Mouse (Mus musculus): ENCODE measurements at regions not wholly inside any gene's neighbourhood (a gene's known extent, or its start where the extent isn't known, plus 50 kb on each side); places are given as distances from the start of the nearest gene placed in this dataset.

DNA sequence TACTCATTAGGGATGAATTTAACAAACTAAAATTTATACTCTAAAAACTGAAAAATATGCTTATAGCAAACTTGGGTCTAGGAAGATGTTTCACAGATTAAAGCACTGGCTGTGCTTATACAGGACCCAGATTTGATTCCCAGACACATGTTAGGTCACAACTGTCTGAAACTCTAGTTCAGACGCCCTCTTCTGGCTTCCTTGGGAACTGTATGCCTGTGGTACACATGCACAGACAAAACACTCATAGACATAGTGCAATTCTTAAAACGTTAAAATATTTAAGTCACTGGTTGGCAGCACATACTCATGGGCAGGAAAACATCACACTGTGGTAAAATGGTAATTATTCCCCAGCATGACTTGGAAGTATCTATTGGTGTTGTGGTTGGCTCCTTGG is 63.8 kb upstream of the Ercc6l2 start:
- 56% methylated on average over 2 of the region's 2 CpGs for WGBS
- Histone ChIP-seq H3K27ac (ENCODE audit: insufficient read depth, low read depth, low read length) (no peak overlapping the region), H3K36me3 (ENCODE audit: control insufficient read depth, insufficient read depth, low read length) (no peaks in the 10 kb centered on the region), H3K4me3 (ENCODE audit: low read depth, low read length) (no peak overlapping the region), H3K27me3 (ENCODE audit: control insufficient read depth, insufficient read depth, low read length) (no peaks in the 10 kb centered on the region; the same call in 1 of the 2 replicates), H3K4me1 (ENCODE audit: control insufficient read depth, insufficient read depth, insufficient read length, low read length) (no peaks in the 10 kb centered on the region)
- TF ChIP-seq POLR2A (IDR thresholded peaks at IDR 0.05; ENCODE audit: low read depth, low read length): no peak
- no peak for TF ChIP-seq CTCF (IDR thresholded peaks at IDR 0.05; ENCODE audit: extremely low read depth, insufficient read length, insufficient replicate concordance, low read depth, low read length)

- Histone ChIP-seq H3K36me3 (ENCODE audit: control insufficient read depth, insufficient read depth, low read length) (no peaks in the 10 kb centered on the region), H3K4me3 (ENCODE audit: low read depth, low read length) (no peak overlapping the region), H3K27ac (ENCODE audit: insufficient read depth, low read depth, low read length) (no peak overlapping the region), H3K27me3 (ENCODE audit: control insufficient read depth, insufficient read depth, low read length) (no peaks in the 10 kb centered on the region), H3K4me1 (ENCODE audit: control insufficient read depth, insufficient read depth, insufficient read length, low read length) (no peaks in the 10 kb centered on the region)
- TF ChIP-seq CTCF (IDR thresholded peaks at IDR 0.05; ENCODE audit: extremely low read depth, insufficient read length, insufficient replicate concordance, low read depth, low read length) (no peak), POLR2A (IDR thresholded peaks at IDR 0.05; ENCODE audit: low read depth, low read length) (no peak)
- WGBS: 45% methylated on average over 5 of the region's 5 CpGs
Observed at GRCm38 (mm10) chr13:63757061-63757460, 58.0 kb upstream of the Ercc6l2 start.

DNA sequence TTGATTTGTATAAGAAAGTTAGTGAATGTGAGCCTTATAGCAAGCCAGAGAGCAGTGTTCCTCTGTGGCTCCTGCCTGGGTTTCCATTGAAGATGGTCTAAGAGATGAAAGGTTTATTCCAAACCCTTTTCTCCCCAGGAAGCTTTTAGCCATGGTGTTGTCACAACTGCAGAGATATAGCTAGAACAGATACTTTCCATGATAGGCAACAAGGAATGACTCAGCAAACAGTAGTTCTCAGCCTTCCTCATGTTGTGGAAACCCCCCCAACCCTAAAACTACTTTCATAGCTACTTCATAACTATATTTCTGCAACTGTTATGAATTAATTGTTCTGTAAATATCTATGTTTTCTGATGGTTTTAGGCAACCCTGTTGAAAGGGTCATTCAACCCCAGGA is 53.5 kb upstream of the Ercc6l2 start:
- TF ChIP-seq CTCF (IDR thresholded peaks at IDR 0.05; ENCODE audit: extremely low read depth, insufficient read length, insufficient replicate concordance, low read depth, low read length) (no peak), POLR2A (IDR thresholded peaks at IDR 0.05; ENCODE audit: low read depth, low read length) (no peak)
- H3K27me3 ChIP-seq (ENCODE audit: control insufficient read depth, insufficient read depth, low read length): no peaks in the 10 kb centered on the region
- no peaks in the 10 kb centered on the region for H3K36me3 ChIP-seq (ENCODE audit: control insufficient read depth, insufficient read depth, low read length)
- no peak overlapping the region for H3K4me3 ChIP-seq (ENCODE audit: low read depth, low read length)
- no peak overlapping the region for H3K27ac ChIP-seq (ENCODE audit: insufficient read depth, low read depth, low read length)
- no peaks in the 10 kb centered on the region for H3K4me1 ChIP-seq (ENCODE audit: control insufficient read depth, insufficient read depth, insufficient read length, low read length)

Measured in small intestine, adult 2 months (tissue).